Mouse (Mus musculus) spleen, adult 2 months (tissue): ENCODE results near the gene Alpi.

Experiments
- CTCF ChIP-seq: fragments of 200-500 bp; IDR thresholded peaks from 2 replicates; pipeline ENCODE4 v1.5.1; 2011; ENCODE audit warnings: mild to moderate bottlenecking, inconsistent platforms; ENCODE audit not compliant: insufficient read depth, insufficient read length, insufficient replicate concordance; ENCODE audit errors: extremely low read depth
- POLR2A ChIP-seq: fragments of 200-500 bp; IDR thresholded peaks from 2 replicates; pipeline ENCODE4 v1.6.1; 2011; ENCODE audit warnings: low read depth, low read length, inconsistent platforms

DNA sequence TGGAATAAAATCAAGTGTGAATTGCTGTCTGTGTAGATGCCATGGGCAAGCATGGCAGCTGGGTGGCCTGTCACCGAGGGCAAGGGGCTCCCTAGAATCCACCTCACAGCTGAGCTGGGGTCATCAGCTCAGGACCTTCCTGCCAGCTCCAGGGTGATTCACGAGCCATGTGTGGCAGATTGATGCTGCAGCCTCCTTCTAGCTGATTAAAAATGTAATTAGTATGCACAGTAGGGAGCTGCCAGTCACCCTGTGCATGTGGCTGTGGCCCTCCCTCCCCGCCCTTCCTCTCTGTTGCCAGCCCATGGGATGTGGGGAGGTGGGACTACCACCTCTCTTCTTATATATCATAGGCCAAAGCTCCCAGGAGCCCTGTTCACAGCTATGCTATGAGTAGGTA, 51.3 kb downstream of the Alpi start:
- no peak for TF ChIP-seq CTCF
- TF ChIP-seq POLR2A = no peak
